Mouse (Mus musculus) telencephalon, adult 2 months (tissue): Measurements from ENCODE around the gene Whrn.

ENCODE experiments used
- DNase-seq: peaks from one replicate; pipeline ENCODE4 v3.0.0-alpha.2; 2011; ENCODE audit warnings: low read depth, low spot score

Whrn gene

GRCm38 (mm10) chr4:63383474-63383873 is 112.3 kb downstream of the Whrn start:
- no peak for DNase-seq

GRCm38 (mm10) chr4:63382676-63383369 is 113.0 kb downstream of the Whrn start:
- DNase-seq = no peak

GRCm38 (mm10) chr4:63377483-63377882 is 118.3 kb downstream of the Whrn start:
- no peak for DNase-seq

GRCm38 (mm10) chr4:63375367-63375766 is 120.4 kb downstream of the Whrn start:
- DNase-seq = no peak

GRCm38 (mm10) chr4:63374331-63374730 is 121.5 kb downstream of the Whrn start:
- no peak for DNase-seq

- DNase-seq = no peak
Observed at GRCm38 (mm10) chr4:63373404-63373803, 122.4 kb downstream of the Whrn start.

- DNase-seq = no peak
Observed at GRCm38 (mm10) chr4:63371890-63372289, 123.9 kb downstream of the Whrn start.

GRCm38 (mm10) chr4:63370897-63371296 is 124.9 kb downstream of the Whrn start:
- no peak for DNase-seq

GRCm38 (mm10) chr4:63368577-63368976 is 127.2 kb downstream of the Whrn start:
- DNase-seq = peak; percentile 26
